Mouse (Mus musculus) layer of hippocampus, adult 2 months (tissue): ENCODE results near the gene Tepp. TPM values are rescaled to one million over a fixed set of nuclear protein-coding genes. Genes with fewer than 3 reads are reported as not detected.

ENCODE experiments used
- DNase-seq, 2 experiments: peaks; one replicate each; pipeline ENCODE4 v3.0.0; 2022; ENCODE audit warnings: low spot score in 2 of 2
- H3K27ac ChIP-seq: fragments of 200-600 bp; 2 replicates; pipeline ENCODE4 v1.8.1; 2022
- H3K4me3 ChIP-seq: fragments of 200-600 bp; 2 replicates; pipeline ENCODE4 v1.8.1; 2022; ENCODE audit warnings: mild to moderate bottlenecking
- CTCF ChIP-seq: fragments of 200-600 bp; conservative IDR thresholded peaks from 2 replicates; pipeline ENCODE4 v1.8.1; 2022; ENCODE audit warnings: antibody characterized with exemption, mild to moderate bottlenecking, moderate library complexity
- long read RNA-seq, 2 experiments: library from polyadenylated mRNA; stranded (forward); transcript quantifications; one replicate each; pipeline ENCODE4 v2.0.0; 2021; ENCODE audit warnings: borderline mapping rate in 2 of 2
- total RNA-seq, 2 experiments: library from RNA; stranded (reverse); gene quantifications; 2 replicates each; pipeline ENCODE4 v1.2.3; 2021

The Tepp gene
- under 1 TPM in 1 of 2 experiments, not detected in 1; 0.67 TPM for total RNA-seq
- long read RNA-seq, experiment 1: 0 reads
- long read RNA-seq, experiment 2: 0 reads

DNA sequence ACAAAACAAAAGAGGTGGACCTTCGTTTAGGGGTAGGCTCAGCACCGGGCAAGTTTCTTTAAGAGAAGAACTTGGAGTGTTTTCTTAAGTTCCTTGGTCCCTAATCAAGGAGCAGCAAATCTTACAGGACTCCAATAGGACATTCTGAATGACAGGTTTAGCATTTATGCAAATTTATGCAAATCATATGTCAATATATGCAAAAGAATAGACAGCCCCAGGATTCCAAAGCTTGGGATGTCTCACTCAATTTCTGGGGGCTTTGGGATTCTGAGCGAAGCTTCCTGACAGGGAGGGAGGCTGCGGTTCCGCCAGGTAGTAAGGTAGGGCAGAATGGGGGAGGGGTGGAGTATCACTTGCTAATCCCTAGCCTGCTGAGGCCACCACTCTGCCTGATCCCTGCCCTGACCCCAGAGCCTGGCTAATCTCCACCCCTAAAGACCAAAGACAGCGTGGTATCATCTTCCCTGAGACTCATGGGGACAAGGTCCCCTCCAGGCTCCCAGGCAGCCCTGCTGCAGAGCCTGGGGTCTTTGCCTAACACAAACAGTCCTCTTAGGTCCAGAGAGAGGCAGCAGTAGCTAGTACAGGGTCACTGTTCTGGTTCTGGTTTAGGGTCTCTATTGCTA is at the start of gene Tepp:
TSS of gene Tepp (plus strand) at position 225 of the 629 bp plus-strand sequence.
- Histone ChIP-seq H3K27ac (no peak within 1 kb of the TSS), H3K4me3 (no peak within 1 kb of the TSS)
- no peak for TF ChIP-seq CTCF
- no peak for DNase-seq

DNA sequence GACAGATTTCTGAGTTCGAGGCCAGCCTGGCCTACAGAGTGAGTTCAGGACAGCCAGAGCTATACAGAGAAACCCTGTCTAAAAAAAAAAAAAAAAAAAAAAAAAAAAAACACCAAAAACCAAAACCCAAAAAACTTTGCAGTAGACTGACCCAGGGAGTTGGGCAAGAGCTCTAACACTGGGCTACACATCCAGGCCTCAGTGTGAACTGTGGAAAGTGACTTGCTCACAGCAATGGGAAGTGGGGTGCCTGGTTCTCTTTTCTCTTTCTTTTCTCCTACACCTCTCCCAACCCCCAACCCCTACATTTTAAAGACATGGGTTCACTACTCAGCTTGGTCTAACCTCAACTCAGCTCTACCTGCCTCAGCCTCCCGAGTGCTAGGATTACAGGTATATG is 48.2 kb upstream of the Tepp start:
- Histone ChIP-seq H3K27ac (no peak overlapping the region), H3K4me3 (no peak overlapping the region)
- DNase-seq: no peak
- no peak for TF ChIP-seq CTCF

DNA sequence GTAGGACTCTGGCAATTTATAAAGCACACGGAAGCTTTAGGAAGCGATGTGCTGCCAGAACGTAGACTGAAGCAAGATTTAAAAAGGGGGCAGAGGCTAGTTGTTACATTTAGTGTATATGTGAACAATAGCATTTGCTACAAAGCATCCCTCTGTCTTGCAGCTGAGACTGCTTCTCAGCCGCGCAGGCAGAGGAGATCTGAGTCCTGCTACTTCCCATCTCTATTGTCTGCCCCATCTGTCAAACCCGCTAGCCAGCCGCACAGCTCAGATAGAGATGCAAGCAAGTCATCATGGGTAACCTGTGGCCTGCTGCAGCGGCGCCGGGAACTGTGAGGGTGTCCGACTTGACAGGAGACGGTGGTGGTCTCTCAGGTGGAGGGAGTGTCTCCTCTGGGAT is 39.9 kb upstream of the Tepp start:
- no peak for DNase-seq

DNA sequence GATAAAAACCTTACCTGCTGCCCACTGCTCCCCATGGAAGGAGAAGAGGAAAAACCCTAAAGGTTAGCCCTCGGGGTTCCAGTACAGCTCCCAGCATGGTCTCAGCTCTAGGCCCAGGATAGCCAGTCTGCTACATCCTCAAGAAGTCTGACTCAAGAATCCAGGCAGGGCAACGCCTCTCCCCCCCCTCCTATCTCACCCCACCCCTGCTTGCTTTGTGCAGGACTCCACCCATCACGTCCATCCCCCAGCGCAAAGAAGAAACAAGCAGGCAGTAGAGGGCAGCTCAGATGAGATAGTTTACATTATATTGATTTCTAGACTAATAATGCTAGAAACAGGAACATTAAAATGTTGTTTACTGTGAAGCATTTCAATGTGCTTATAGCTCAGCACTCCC is 38.5 kb upstream of the Tepp start:
- no peak for DNase-seq
- TF ChIP-seq CTCF: no peak
- Histone ChIP-seq H3K4me3 (no peak overlapping the region), H3K27ac (no peak overlapping the region)

More for the DNA sequence above, 39.9 kb upstream of the Tepp start:
- Histone ChIP-seq H3K4me3 (no peak overlapping the region), H3K27ac (no peak overlapping the region)
- TF ChIP-seq CTCF: no peak

DNA sequence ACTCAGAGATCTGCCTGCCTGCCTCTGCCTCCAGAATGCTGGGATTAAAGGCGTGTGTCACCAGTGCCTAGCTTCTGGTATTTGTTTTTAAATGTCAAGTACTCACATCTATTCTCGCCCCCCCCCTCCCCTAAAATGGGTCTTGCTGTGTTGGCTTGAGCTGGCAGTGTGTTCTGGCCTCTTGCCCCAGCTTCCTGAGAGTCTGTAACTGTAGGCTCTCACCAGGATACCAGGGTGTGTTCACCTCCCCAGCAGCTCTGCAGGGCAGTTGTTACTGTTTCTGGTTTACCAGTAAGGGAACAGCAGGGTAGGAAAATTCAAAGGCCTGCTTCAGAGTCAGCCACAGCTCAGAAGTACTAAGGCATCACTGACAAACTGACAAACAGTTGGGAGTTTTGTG is 37.5 kb upstream of the Tepp start:
- Histone ChIP-seq H3K27ac (no peak overlapping the region), H3K4me3 (no peak overlapping the region)
- no peak for DNase-seq
- no peak for TF ChIP-seq CTCF

- 0 out of 2 replicates have a peak overlapping the region, but pooled peaks have one; percentile 29 for H3K27ac ChIP-seq
- DNase-seq: peak; percentile 29 to 34
- peak; percentile 48 for TF ChIP-seq CTCF
- no peak overlapping the region for H3K4me3 ChIP-seq
Observed at GRCm38 (mm10) chr8:95281493-95281892, 28.9 kb upstream of the Tepp start.

GRCm38 (mm10) chr8:95289066-95289650 is 21.2 kb upstream of the Tepp start:
- DNase-seq: no peak
- no peak overlapping the region for H3K27ac ChIP-seq
- H3K4me3 ChIP-seq: no peak overlapping the region
- TF ChIP-seq CTCF: no peak

GRCm38 (mm10) chr8:95293172-95293571 is 17.2 kb upstream of the Tepp start:
- no peak for TF ChIP-seq CTCF
- Histone ChIP-seq H3K4me3 (peak overlapping the region; percentile 39), H3K27ac (0 out of 2 replicates have a peak overlapping the region, but pooled peaks have one; percentile 29)
- peak; percentile 21 to 37 for DNase-seq

DNA sequence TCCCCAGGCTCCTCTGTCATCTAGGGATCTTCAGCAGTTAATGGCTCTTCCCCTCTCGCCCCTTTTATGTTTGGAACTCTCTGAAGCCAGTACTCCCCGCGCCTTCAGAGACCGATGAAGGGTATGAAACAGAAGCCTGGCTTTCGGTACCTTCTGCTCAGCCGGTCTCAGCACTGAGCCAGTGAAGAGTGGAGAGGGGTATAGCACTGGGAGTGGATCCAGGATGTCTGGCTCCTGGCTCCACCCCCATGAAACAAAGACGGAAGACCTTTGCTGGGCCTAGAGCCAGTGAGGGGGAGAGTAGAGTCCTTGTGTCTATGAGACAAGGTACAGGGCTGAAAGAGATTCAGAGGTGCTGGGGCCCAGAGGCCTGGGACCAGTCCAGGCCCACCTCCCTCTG is 16.5 kb upstream of the Tepp start:
- Histone ChIP-seq H3K27ac (0 out of 2 replicates have a peak overlapping the region, but pooled peaks have one; percentile 29), H3K4me3 (peak overlapping the region; percentile 39; the same call in 1 of the 2 replicates)
- TF ChIP-seq CTCF: no peak
- DNase-seq: no peak

DNA sequence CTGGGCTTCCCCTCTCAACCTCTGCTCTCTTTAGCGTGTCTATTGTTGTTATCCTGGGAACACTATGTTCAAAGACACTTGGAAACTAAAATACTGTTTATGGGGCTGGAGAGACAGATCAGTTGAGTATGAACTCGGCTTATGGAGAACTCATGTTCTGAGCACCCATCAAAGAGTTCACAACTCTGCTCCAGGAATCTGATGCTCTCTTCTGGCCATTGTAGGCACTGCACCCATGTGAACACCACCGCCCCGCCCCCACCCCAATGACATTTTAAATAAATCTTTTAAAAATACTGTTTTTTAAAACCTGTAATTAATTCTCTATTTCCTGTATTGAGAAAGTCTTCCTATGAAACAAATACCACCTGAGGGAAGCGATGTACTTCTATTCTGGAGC is 8.0 kb upstream of the Tepp start:
- Histone ChIP-seq H3K27ac (no peak overlapping the region), H3K4me3 (no peak overlapping the region)
- no peak for DNase-seq
- TF ChIP-seq CTCF: peak; percentile 87

DNA sequence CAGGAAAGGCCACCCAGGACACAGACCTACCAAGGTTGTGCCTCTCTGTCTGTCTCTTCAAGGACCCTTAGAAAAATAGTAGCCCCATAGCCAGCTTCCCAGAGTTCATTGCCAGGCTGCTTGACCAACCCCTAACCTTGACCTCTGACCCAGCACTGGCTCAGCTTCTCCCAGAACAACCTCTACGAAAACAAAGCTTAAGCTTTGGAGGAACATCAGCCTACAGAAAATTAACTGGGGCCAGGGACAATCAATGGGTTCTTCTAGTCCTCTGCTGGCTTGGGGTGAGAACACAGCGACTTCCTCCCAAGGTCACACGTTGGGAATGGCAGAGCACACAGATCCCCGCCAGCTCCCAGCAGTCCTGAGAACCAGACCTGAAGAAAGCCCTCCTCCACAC is 4.8 kb upstream of the Tepp start:
- Histone ChIP-seq H3K27ac (no peak overlapping the region), H3K4me3 (no peak overlapping the region)
- DNase-seq: no peak
- TF ChIP-seq CTCF: no peak

GRCm38 (mm10) chr8:95306431-95306830 is 3.9 kb upstream of the Tepp start, which contains the start of gene Cngb1:
TSS of gene Cngb1 (minus strand) at chr8:95306585.
- no peak for DNase-seq
- no peak within 1 kb of the TSS for H3K4me3 ChIP-seq
- H3K27ac ChIP-seq: no peak within 1 kb of the TSS
- no peak for TF ChIP-seq CTCF

- peak; percentile 63 for TF ChIP-seq CTCF
Observed at GRCm38 (mm10) chr8:95312836-95313235, 2.5 kb downstream of the Tepp start.

DNA sequence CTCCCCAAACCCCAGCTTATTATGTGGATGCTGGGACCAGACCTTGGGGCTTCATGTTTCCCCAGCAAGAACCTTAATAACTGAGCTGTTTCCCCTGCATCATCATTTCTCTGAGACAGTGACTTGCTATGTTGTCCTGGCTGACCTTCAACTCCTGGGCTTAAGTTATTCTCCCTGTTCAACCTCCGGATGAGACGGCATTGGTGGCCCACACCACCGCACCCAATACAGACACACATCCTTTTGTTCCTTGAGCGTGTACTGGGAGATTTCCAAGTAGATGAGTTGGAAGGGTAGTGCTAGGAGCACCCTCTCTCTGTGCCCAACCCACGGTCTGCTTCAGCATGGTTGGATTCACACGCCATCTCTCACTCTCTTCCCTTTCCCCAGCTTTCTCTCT is 3.5 kb downstream of the Tepp start:
- Histone ChIP-seq H3K27ac (no peak overlapping the region), H3K4me3 (no peak overlapping the region)
- DNase-seq: no peak
- no peak for TF ChIP-seq CTCF

More at GRCm38 (mm10) chr8:95312836-95313235, 2.5 kb downstream of the Tepp start:
- no peak overlapping the region for H3K27ac ChIP-seq
- H3K4me3 ChIP-seq: no peak overlapping the region
- no peak for DNase-seq
